Mouse (Mus musculus) stomach, embryonic 14.5 days (tissue): Measurements from ENCODE around the gene Large2. TPM values are rescaled to one million over a fixed set of nuclear protein-coding genes. Genes with fewer than 3 reads are reported as not detected.
A peak's percentile ranks its signal among the peaks of the same experiment; 100 is the strongest.

Experiments
- ATAC-seq: fragments of 200-750 bp; cut with Nextera tagmentation; 2 replicates; pipeline ENCODE4 v1.8.0; 2017; ENCODE audit warnings: low read depth, moderate TSS enrichment; ENCODE audit not compliant: insufficient number of reproducible peaks, insufficient read depth, low FRiP score
- H3K27ac ChIP-seq: fragments of 300-500 bp; sonication (generic); 2 replicates; pipeline ENCODE4 v1.5.1; 2014; ENCODE audit warnings: mild to moderate bottlenecking, low read length, moderate library complexity, mixed read lengths
- H3K27me3 ChIP-seq: fragments of 300-500 bp; sonication (generic); 2 replicates; pipeline ENCODE4 v1.6.1; 2014; ENCODE audit warnings: low read length, control low read depth, mixed read lengths; ENCODE audit not compliant: control insufficient read depth, insufficient read depth
- H3K36me3 ChIP-seq: fragments of 300-500 bp; sonication (generic); 2 replicates; pipeline ENCODE4 v1.6.1; 2014; ENCODE audit warnings: mild to moderate bottlenecking, control low read depth, low read length, moderate library complexity, mixed read lengths; ENCODE audit not compliant: control insufficient read depth, insufficient read depth
- H3K4me1 ChIP-seq: fragments of 300-500 bp; sonication (generic); 2 replicates; pipeline ENCODE4 v1.6.1; 2014; ENCODE audit warnings: low read length, control low read depth, mixed read lengths; ENCODE audit not compliant: control insufficient read depth, insufficient read depth
- H3K4me2 ChIP-seq: fragments of 300-500 bp; sonication (generic); replicated peaks from 2 replicates; pipeline ENCODE4 v1.6.1; 2014; ENCODE audit warnings: low read depth, low read length, control low read depth
- H3K4me3 ChIP-seq: fragments of 300-500 bp; sonication (generic); 2 replicates; pipeline ENCODE4 v1.5.1; 2014; ENCODE audit warnings: low read depth, low read length, control low read depth
- H3K9ac ChIP-seq: fragments of 300-500 bp; sonication (generic); replicated peaks from 2 replicates; pipeline ENCODE4 v1.6.1; 2014; ENCODE audit warnings: low read depth, mild to moderate bottlenecking, control low read depth, low read length, moderate library complexity, mixed read lengths
- H3K9me3 ChIP-seq: fragments of 300-500 bp; sonication (generic); 2 replicates; pipeline ENCODE4 v1.6.1; 2016; ENCODE audit warnings: low read depth, low read length, control low read depth; ENCODE audit not compliant: control insufficient read depth
- WGBS: fragments of 180-500 bp; shearing (Covaris S2); extraction: QIAGEN DNeasy Blood & Tissue Kit; methylation state at CpG from one replicate; pipeline ENCODE4 v1.1.7; 2014; 5-methylcytosine and 5-hydroxymethylcytosine counted together
- polyA plus RNA-seq: library from polyadenylated mRNA; unstranded; fragments of >200 nt; fragmentation: Nextera tagmentation; extraction: Ambion mirVana; gene quantifications from 2 replicates; pipeline ENCODE4 v1.2.1, GENCODE M21; 2014

Large2 gene
- polyA plus RNA-seq, 1 experiment from 2014 or later: 14.8 TPM

DNA sequence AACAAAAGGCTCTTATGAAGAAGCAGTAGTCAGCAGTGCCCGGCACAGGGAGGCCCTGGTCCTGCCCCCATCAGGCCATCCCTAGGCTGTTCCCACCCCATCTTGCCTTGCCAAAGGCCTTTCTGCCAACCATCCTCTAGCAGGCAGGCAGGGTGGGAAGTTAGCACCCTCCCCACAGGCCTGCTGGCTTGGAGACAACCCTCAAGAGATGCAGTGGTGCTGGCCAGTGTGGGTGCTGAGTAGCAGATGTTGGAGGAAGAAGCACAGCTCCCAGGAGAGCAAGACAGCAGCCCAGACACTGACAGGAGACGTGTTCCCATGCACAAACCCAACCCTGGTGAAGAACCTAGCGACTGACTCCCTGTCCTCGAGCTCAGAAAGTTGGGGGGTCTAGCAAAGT lies 13.0 kb upstream of the Large2 start:
- WGBS: 85% methylated on average over 4 of the region's 4 CpGs
- peaks cover 27% of the 10 kb centered on the region for H3K36me3 ChIP-seq
- H3K4me1 ChIP-seq: peaks cover 38% of the 10 kb centered on the region
- no peaks in the 10 kb centered on the region for H3K9me3 ChIP-seq
- no peak for ATAC-seq
- H3K4me3 ChIP-seq: no peak overlapping the region
- no peaks in the 10 kb centered on the region for H3K27me3 ChIP-seq
- H3K9ac ChIP-seq: no peak overlapping the region
- no peak overlapping the region for H3K27ac ChIP-seq
- H3K4me2 ChIP-seq: peak overlapping the region; percentile 82; the same call in 1 of the 2 replicates

GRCm38 (mm10) chr2:92386821-92387570 lies 12.3 kb upstream of the Large2 start:
- H3K27ac ChIP-seq: no peak overlapping the region
- no peaks in the 10 kb centered on the region for H3K9me3 ChIP-seq
- ATAC-seq: no peak
- H3K4me3 ChIP-seq: no peak overlapping the region
- no peaks in the 10 kb centered on the region for H3K27me3 ChIP-seq
- H3K4me2 ChIP-seq: no peak overlapping the region
- peaks cover 32% of the 10 kb centered on the region for H3K4me1 ChIP-seq
- 87% methylated on average over 30 of the region's 30 CpGs for WGBS
- peaks cover 34% of the 10 kb centered on the region for H3K36me3 ChIP-seq
- no peak overlapping the region for H3K9ac ChIP-seq

DNA sequence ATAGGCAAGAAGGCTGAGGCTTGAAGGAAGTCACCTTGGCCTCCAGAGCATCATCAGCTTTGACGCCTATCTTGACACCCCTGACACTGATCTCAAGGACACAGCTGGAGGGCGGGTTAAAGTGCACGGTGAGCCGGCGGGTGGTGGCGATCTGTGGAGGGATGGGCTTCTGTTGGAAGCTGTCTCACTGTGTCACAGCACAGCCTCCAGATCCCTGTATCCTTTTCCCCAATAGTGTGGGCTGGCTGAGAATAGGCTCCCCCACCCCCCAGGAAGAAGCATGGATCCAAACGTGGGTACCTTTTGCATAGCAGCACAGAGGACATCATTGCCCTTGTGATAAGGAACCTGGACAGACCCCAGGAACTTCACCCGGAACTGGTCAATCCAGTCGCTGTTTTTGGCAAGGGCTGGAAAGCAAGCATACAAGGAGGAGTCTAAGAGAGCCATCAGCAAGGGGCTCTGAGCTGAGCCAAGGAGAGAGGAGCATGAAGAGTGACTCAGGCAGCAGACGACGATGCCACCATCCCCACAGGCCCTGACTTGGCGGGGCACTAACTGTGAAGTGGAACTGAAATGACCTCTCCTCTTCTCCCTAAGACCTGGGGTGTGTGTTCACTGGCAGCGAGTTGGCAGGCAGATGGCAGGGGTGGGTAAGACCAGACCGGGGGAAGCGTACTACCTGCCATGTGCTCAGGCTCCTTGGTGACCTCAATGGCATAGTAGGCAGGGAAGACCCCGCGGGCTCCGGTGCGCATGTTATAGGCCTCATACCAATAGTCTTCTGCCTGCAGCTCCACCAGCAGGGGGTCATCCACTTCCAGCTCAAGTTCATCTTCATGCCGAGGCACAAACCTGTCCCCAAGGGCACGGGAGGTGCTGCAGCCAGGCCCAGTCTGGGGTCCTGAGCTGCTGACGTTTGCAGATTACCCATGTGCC lies 10.7 kb upstream of the Large2 start:
- Histone ChIP-seq H3K27me3 (no peaks in the 10 kb centered on the region), H3K36me3 (peaks cover 37% of the 10 kb centered on the region)

DNA sequence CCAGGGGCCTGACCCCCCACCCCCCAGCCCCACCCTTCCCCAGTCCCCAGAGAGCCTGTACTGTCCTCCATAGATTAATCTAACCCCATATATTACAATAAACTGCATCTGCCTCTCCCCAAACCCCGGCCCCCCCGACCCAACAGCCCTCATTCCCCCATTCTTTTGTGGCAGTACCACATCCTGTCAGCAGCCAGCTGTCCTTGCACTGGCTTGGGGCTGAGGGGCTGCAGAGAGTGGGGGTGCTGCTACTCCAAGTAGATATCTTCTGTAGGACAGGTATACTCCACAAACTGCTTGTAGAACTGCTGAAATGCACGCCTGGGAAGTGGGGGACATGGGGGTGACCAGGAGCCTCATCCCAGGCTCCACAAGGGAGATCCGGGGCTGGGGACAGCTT lies 9.4 kb upstream of the Large2 start:
- peaks cover 10% of the 10 kb centered on the region for H3K4me1 ChIP-seq
- H3K9ac ChIP-seq: no peak overlapping the region
- H3K27me3 ChIP-seq: no peaks in the 10 kb centered on the region
- no peaks in the 10 kb centered on the region for H3K9me3 ChIP-seq
- no peak overlapping the region for H3K4me2 ChIP-seq
- H3K27ac ChIP-seq: no peak overlapping the region
- H3K36me3 ChIP-seq: peaks cover 49% of the 10 kb centered on the region
- H3K4me3 ChIP-seq: no peak overlapping the region
- 74% methylated on average over 4 of the region's 4 CpGs for WGBS
- no peak for ATAC-seq

More for the DNA sequence above, 10.7 kb upstream of the Large2 start:
- ATAC-seq: no peak
- H3K27ac ChIP-seq: no peak overlapping the region
- no peak overlapping the region for H3K9ac ChIP-seq
- H3K9me3 ChIP-seq: no peaks in the 10 kb centered on the region
- no peak overlapping the region for H3K4me3 ChIP-seq
- WGBS: 82% methylated on average over 22 of the region's 22 CpGs
- H3K4me2 ChIP-seq: no peak overlapping the region
- peaks cover 18% of the 10 kb centered on the region for H3K4me1 ChIP-seq

DNA sequence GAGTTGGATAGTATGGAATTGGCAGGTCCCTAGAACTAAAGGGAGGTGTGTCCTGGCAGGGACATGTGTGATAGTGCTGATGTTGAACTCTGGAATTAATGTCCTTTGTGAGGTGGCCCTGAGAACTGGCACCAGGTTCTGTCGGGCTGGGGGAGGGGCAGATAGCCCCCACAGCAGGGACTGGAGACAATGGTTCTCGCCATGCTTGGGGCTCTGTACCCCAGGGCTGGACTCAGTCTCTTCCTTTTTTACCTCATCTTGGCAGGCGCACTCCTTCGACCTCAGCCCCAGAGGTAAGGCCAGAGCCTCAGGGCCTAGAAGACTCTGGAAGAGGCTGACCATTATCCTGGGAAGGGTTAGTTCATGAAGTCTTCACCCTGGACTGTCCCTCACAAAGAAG lies 8.1 kb upstream of the Large2 start:
- Histone ChIP-seq H3K9me3 (no peaks in the 10 kb centered on the region), H3K9ac (no peak overlapping the region), H3K36me3 (peaks cover 53% of the 10 kb centered on the region), H3K4me1 (peaks cover 2% of the 10 kb centered on the region; the same call in 1 of the 2 replicates), H3K4me3 (no peak overlapping the region), H3K27ac (no peak overlapping the region), H3K27me3 (no peaks in the 10 kb centered on the region), H3K4me2 (no peak overlapping the region)
- 73% methylated on average over 4 of the region's 4 CpGs for WGBS
- no peak for ATAC-seq

DNA sequence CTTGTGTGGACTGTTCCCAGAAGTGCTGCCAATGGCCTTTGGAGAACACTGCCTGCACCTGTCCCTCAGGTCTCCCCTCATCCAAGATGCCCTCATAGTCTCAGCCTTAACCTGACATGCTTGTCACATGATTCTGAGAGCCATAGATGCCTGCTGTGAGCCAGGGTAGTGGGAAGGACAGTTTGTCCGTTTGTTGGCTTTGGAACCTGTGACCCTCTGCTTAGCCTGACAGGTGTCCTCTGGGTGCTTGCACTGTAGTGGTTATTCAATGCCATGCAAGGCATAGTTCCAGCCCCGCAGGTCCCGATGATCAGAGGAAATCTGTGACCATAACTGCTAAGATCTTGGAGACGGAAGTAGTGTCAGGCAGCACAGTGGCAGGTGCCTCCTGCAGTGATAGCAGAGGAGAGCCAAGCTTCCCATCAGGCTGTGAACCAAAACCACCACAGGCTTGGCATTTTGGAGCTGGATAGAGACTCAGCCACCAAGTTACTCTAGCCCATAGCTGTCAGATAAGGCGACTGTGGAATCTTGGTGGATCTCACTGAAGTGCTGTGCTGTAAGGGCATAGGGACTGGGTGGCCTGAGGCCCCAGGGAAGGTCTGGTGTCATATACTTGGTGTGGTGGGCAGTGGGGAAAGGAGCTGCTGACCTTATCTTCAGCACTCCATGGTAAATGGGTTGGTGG lies 7.4 kb upstream of the Large2 start, which contains the start of gene 1700029I15Rik:
Gene 1700029I15Rik (plus strand): TSS at position 638 of the 688 bp plus-strand sequence.
- Histone ChIP-seq H3K9ac (no peak within 1 kb of the TSS), H3K4me1 (no peaks in the 10 kb centered on the region), H3K36me3 (peaks cover 53% of the 10 kb centered on the region), H3K27ac (no peak within 1 kb of the TSS), H3K4me2 (no peak within 1 kb of the TSS), H3K27me3 (no peaks in the 10 kb centered on the region), H3K9me3 (no peaks in the 10 kb centered on the region), H3K4me3 (no peak within 1 kb of the TSS)
- WGBS: 83% methylated on average over 5 of the region's 5 CpGs
- no peak for ATAC-seq

DNA sequence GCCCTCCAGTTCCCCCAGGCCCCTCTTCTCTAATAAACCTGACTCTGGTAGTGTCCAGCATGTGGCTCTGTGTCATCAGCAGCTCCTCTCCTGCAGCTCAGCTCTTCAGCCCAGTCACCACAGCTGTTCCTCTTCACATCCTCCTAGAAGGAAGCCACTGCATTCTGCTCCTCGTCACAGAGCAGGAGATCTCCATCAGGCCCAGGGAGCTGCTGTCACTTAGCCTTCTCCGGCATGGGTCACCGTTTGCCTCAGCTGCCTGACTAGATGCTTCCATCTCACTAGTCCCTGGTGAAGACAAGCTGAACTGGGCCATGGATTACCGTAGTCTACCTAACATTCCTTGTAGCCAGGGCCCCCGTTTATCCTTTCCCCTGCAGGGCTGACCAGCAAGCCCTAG lies 6.5 kb upstream of the Large2 start:
- Histone ChIP-seq H3K4me1 (peaks cover 3% of the 10 kb centered on the region; the same call in 1 of the 2 replicates), H3K4me3 (no peak overlapping the region), H3K36me3 (peaks cover 46% of the 10 kb centered on the region), H3K9me3 (no peaks in the 10 kb centered on the region), H3K27me3 (no peaks in the 10 kb centered on the region), H3K27ac (no peak overlapping the region), H3K4me2 (no peak overlapping the region), H3K9ac (no peak overlapping the region)
- no peak for ATAC-seq
- 58% methylated on average over 5 of the region's 5 CpGs for WGBS

DNA sequence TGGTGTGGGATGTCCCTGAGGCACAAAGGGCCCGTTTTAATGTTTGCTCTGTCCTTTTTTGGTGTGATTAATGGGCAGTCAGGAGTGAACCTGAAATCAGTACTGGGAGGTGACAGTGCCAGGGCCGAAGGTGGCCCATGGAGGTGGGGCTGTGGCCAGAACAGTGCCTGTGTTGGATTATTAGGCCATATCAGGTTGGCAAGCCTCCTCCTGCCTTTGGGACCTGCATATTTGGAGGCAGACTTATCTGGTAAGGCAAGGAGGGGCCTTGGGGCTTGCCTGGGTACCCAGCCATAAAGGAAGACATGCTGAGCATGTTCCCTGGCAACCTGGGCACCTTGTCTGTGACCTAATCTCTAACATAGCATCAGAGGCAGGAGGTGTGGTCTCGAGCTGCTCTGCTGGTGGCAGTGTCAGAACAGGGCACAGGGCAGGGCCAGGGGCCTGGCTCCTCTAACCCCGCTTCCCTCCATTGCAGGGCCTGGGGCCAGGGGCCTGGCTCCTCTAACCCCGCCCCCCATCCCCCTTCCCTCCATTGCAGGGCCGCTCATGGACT lies 5.9 kb upstream of the Large2 start:
- Histone ChIP-seq H3K4me1 (peaks cover 8% of the 10 kb centered on the region; the same call in 1 of the 2 replicates), H3K9ac (no peak overlapping the region), H3K27ac (no peak overlapping the region), H3K4me3 (no peak overlapping the region), H3K4me2 (no peak overlapping the region), H3K36me3 (peaks cover 43% of the 10 kb centered on the region), H3K9me3 (no peaks in the 10 kb centered on the region), H3K27me3 (no peaks in the 10 kb centered on the region)
- ATAC-seq: no peak
- WGBS: 62% methylated on average over 6 of the region's 6 CpGs
